Mouse (Mus musculus) embryonic fibroblast, embryonic 13.5 days (primary cell): ENCODE results near the gene Btbd7.

Source experiments
- CTCF ChIP-seq: IDR thresholded peaks from 2 replicates; pipeline ENCODE4 v1.5.1; 2011; ENCODE audit warnings: mild to moderate bottlenecking, control low read depth, low read length, moderate library complexity, borderline replicate concordance; ENCODE audit not compliant: insufficient read depth
- POLR2A ChIP-seq: IDR thresholded peaks from 2 replicates; pipeline ENCODE4 v1.6.1; 2011; ENCODE audit warnings: low read depth, mild to moderate bottlenecking, control low read depth, low read length, moderate library complexity

- TF ChIP-seq CTCF = no peak
- no peak for TF ChIP-seq POLR2A
These were observed 109.3 kb downstream of the Btbd7 start for GRCm38 (mm10) chr12:102769000-102769399.
